Mouse (Mus musculus) kidney, adult 10 weeks (tissue): ENCODE measurements around the gene Uncx. TPM values are rescaled to one million over a fixed set of nuclear protein-coding genes. Genes with fewer than 3 reads are reported as not detected.

ENCODE experiments used
- polyA plus RNA-seq: library from polyadenylated mRNA; stranded (reverse); fragments of 350-450 nt; fragmentation: Illumina TruSeq; extraction: RNeasy Lipid Tissue Mini Kit (QIAGEN cat#74804); gene quantifications from one replicate; pipeline ENCODE4 v1.2.3, GENCODE M21; 2014; ENCODE audit warnings: low read depth, low replicate concordance

Uncx gene
- polyA plus RNA-seq, result not detected

GRCm38 (mm10) chr5:139543214-139543613, at the start of gene Uncx:
TSS of gene Uncx (plus strand) at chr5:139543494.

Other genes with a start within 250 kb of the Uncx start
- not detected for gene Adap1, start 217.9 kb upstream of the Uncx start, polyA plus RNA-seq
- 18.6 TPM for gene Cox19, start 192.1 kb upstream of the Uncx start, polyA plus RNA-seq
- gene Cyp2w1, start 190.9 kb upstream of the Uncx start, polyA plus RNA-seq, result not detected
- 8.6 TPM for gene Gpr146, start 165.8 kb upstream of the Uncx start, polyA plus RNA-seq
- not detected for gene C130050O18Rik, start 138.2 kb upstream of the Uncx start, polyA plus RNA-seq
- gene Gper1, start 120.3 kb upstream of the Uncx start, polyA plus RNA-seq, result not detected
- gene 3110082I17Rik, start 83.0 kb upstream of the Uncx start, polyA plus RNA-seq, result 0.40 TPM
- 6.6 TPM for gene Zfand2a, start 58.9 kb upstream of the Uncx start, polyA plus RNA-seq
- gene Micall2, start 192.8 kb downstream of the Uncx start, polyA plus RNA-seq, result 0.12 TPM
- gene Ints1, start 232.2 kb downstream of the Uncx start, polyA plus RNA-seq, result 0.85 TPM
- gene Mafk, start 248.0 kb downstream of the Uncx start, polyA plus RNA-seq, result 4.7 TPM